Mouse (Mus musculus) ES-Bruce4 (cell line): ENCODE measurements around the gene Npas1.

Source experiments
- CTCF ChIP-seq: IDR thresholded peaks from one replicate; pipeline ENCODE4 v1.8.1; 2011; ENCODE audit warnings: low read depth, low read length
- EP300 ChIP-seq: IDR thresholded peaks from 2 replicates; pipeline ENCODE4 v1.6.1; 2011; ENCODE audit warnings: low read depth, low read length; ENCODE audit not compliant: insufficient read depth
- POLR2A ChIP-seq: IDR thresholded peaks from one replicate; pipeline ENCODE4 v1.8.1; 2011; ENCODE audit warnings: low read length; ENCODE audit not compliant: insufficient read depth

DNA sequence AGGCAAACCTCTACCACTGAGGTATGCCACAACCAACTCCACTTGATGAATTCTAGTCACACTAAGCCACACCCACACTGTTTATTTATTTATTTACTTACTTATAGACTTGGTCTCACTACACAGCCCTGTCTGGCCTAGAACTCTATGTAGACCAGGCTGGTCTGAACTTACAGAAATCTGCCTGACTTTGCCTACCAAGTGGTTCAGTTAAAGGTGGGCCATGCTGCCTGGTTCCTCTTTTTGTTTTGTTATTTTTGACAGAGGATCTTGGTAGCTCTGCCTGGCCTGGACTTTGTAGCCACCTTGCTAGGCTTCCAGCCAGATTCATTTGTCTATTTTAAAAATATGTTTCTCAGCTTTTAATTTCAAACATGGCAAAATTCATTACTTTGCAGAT lies 11.3 kb upstream of the Npas1 start:
- TF ChIP-seq POLR2A (no peak), CTCF (no peak), EP300 (no peak)
